Mouse (Mus musculus): ENCODE measurements around the gene Smim1. TPM values are rescaled to one million over a fixed set of nuclear protein-coding genes. Genes with fewer than 3 reads are reported as not detected.

Gene Smim1
- polyA plus RNA-seq, 1 experiment from 2014 or later = 35.4 TPM

DNA sequence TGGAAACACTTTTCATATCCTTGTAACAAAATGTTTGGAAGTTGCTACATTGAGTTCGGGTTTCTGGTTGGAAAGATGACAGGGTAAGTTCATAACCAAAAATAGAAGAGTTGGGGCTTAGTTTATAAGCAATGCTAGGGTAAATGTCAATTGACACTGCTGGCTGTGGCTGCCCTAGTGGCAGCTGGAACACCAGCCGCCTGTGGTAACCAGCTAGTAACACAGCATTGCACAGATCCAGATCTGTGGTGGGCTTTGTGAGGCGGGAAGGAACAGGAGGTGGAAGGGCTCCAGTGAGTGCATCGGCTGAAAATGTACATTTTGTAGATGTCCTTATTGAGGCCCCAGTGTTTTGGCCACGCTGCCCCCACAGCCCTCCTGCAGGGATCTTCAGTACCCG, 50.3 kb downstream of the Smim1 start:
- no peaks in the 10 kb centered on the region for H3K9me3 ChIP-seq (ENCODE audit: control insufficient read depth, low read length)
- H3K36me3 ChIP-seq (ENCODE audit: control insufficient read depth, insufficient read depth, low read length) = peaks cover 26% of the 10 kb centered on the region
- H3K9ac ChIP-seq (ENCODE audit: low read depth, low read length) = peak overlapping the region; percentile 79; the same call in 1 of the 2 replicates
- H3K27ac ChIP-seq (ENCODE audit: low read depth, low read length) = no peak overlapping the region
- H3K4me2 ChIP-seq (replicated peaks; ENCODE audit: low read depth, low read length) = peak overlapping the region; percentile 78
- 43% methylated on average over 6 of the region's 6 CpGs for WGBS
- no peak for ATAC-seq (ENCODE audit: low FRiP score, low TSS enrichment)
- peaks cover 9% of the 10 kb centered on the region; the same call in 1 of the 2 replicates for H3K4me1 ChIP-seq (ENCODE audit: control insufficient read depth, insufficient read depth, low read length)
- peak overlapping the region; percentile 79 for H3K4me3 ChIP-seq (ENCODE audit: low read length)
- no peaks in the 10 kb centered on the region for H3K27me3 ChIP-seq (ENCODE audit: control insufficient read depth, insufficient read depth, low read length)

DNA sequence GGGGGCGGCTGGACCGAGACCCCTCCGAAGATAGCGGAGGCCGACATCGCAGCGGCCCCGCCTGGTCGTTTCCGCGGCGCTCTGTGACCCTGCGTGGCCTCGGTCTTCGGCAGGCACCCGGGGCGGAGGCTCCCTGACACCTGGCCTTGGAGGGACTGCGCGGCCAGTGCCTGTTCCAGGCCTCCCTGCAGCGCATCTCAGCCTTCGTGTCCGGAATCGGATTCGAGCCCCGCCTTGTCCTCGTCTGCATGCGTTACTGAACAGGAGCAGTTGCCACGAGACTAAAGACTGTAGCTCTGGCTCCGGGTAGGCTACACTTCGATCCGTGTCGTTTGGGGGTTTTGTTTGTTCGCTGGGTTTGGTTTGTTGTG, 50.8 kb downstream of the Smim1 start:
- Histone ChIP-seq H3K27me3 (ENCODE audit: control insufficient read depth, insufficient read depth, low read length) (no peaks in the 10 kb centered on the region), H3K9ac (ENCODE audit: low read depth, low read length) (peak overlapping the region; percentile 79), H3K9me3 (ENCODE audit: control insufficient read depth, low read length) (no peaks in the 10 kb centered on the region), H3K27ac (ENCODE audit: low read depth, low read length) (no peak overlapping the region; the same call in 1 of the 2 replicates), H3K4me3 (ENCODE audit: low read length) (peak overlapping the region; percentile 79), H3K36me3 (ENCODE audit: control insufficient read depth, insufficient read depth, low read length) (peaks cover 24% of the 10 kb centered on the region), H3K4me2 (replicated peaks; ENCODE audit: low read depth, low read length) (peak overlapping the region; percentile 78), H3K4me1 (ENCODE audit: control insufficient read depth, insufficient read depth, low read length) (peaks cover 9% of the 10 kb centered on the region; the same call in 1 of the 2 replicates)
- under 1% methylated on average over 33 of the region's 33 CpGs for WGBS
- no peak; the same call in 1 of the 2 replicates for ATAC-seq (ENCODE audit: low FRiP score, low TSS enrichment)

DNA sequence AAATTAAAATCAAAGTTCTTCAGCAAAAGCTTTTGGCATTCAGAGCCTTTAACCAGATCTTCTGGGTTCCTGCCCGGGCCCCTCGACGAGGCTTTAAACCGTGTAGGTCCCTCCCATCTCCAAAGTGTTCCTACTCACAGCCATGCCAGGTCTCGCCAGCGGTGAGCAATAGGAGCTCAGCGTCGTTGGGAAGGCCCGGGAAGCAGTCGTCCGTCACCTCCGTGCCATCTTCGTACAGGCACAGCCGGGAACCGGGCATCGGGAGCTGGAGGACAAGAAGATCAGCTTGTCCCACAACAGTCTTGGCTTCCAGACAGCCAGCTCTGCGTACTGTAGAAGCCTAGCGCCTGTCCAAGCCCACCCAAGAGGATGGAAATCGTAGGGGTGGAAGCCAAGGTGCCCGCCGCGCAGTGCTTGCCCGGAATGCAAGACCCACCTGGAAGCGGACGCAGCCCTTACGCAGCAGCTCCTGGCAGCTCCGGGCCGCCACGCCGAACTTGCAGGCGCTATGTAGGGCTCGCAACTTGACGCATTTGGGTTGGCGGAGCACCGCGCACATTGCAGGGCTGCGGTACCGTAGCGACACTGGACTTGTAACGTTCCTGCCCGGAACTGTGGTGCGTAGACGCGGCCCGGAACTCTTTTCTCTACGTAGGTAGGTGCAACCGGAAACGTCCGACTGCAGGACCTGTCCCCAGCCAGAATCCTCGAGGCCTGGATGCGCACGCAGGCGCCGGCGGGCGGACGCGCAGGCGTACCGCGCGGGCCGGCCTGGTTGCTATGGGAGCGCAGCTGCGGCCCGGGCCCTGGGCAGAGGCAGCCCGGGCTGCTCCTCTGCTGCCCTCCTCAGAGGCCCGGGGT, 51.4 kb downstream of the Smim1 start, which contains the start of the genes Dffb and Cep104:
Gene Dffb (minus strand): TSS at position 696 of the 861 bp plus-strand sequence.
Gene Cep104 (plus strand): TSS at position 764 of the 861 bp plus-strand sequence.
- H3K4me2 ChIP-seq (replicated peaks; ENCODE audit: low read depth, low read length) = peak within 1 kb of the TSS; percentile 78
- no peak within 1 kb of the TSS; the same call in 1 of the 2 replicates for H3K27ac ChIP-seq (ENCODE audit: low read depth, low read length)
- H3K4me3 ChIP-seq (ENCODE audit: low read length) = peak within 1 kb of the TSS; percentile 79
- H3K36me3 ChIP-seq (ENCODE audit: control insufficient read depth, insufficient read depth, low read length) = peaks cover 18% of the 10 kb centered on the region
- H3K4me1 ChIP-seq (ENCODE audit: control insufficient read depth, insufficient read depth, low read length) = peaks cover 9% of the 10 kb centered on the region; the same call in 1 of the 2 replicates
- H3K9me3 ChIP-seq (ENCODE audit: control insufficient read depth, low read length) = no peaks in the 10 kb centered on the region
- peak; percentile 97 for ATAC-seq (ENCODE audit: low FRiP score, low TSS enrichment)
- H3K27me3 ChIP-seq (ENCODE audit: control insufficient read depth, insufficient read depth, low read length) = no peaks in the 10 kb centered on the region
- under 1% methylated on average over 67 of the region's 68 CpGs for WGBS
- peak within 1 kb of the TSS; percentile 79 for H3K9ac ChIP-seq (ENCODE audit: low read depth, low read length)

Other genes starting within 250 kb of the Smim1 start
- gene A430005L14Rik, start 69.0 kb downstream of the Smim1 start, polyA plus RNA-seq (2014; fragmentation: Nextera tagmentation; extraction: Ambion mirVana) = 104 and 115 TPM in 2 replicates
- 11.1 and 14.1 TPM in 2 replicates for gene Dffb, start 51.1 kb downstream of the Smim1 start, polyA plus RNA-seq (2014; fragmentation: Nextera tagmentation; extraction: Ambion mirVana)
- gene Cep104, start 51.0 kb downstream of the Smim1 start, polyA plus RNA-seq (2014; fragmentation: Nextera tagmentation; extraction: Ambion mirVana) = 11.4 and 17.4 TPM in 2 replicates
- gene Lrrc47, start 14.5 kb downstream of the Smim1 start, polyA plus RNA-seq (2014; fragmentation: Nextera tagmentation; extraction: Ambion mirVana) = 12.1 and 13.6 TPM in 2 replicates
- gene Ccdc27, start 16.4 kb upstream of the Smim1 start, polyA plus RNA-seq (2014; fragmentation: Nextera tagmentation; extraction: Ambion mirVana) = not detected in 2 replicates
- gene Trp73, start 114.0 kb upstream of the Smim1 start, polyA plus RNA-seq (2014; fragmentation: Nextera tagmentation; extraction: Ambion mirVana) = 0.23 and 0.80 TPM in 2 replicates
- gene Wrap73, start 116.1 kb upstream of the Smim1 start, polyA plus RNA-seq (2014; fragmentation: Nextera tagmentation; extraction: Ambion mirVana) = 37.7 and 41.7 TPM in 2 replicates
- gene Tprgl, start 134.4 kb upstream of the Smim1 start, polyA plus RNA-seq (2014; fragmentation: Nextera tagmentation; extraction: Ambion mirVana) = 98.2 and 124 TPM in 2 replicates
- 7.0 and 12.7 TPM in 2 replicates for gene Megf6, start 144.5 kb upstream of the Smim1 start, polyA plus RNA-seq (2014; fragmentation: Nextera tagmentation; extraction: Ambion mirVana)